Mouse (Mus musculus) embryonic facial prominence, embryonic 12.5 days (tissue): ENCODE measurements around the gene Enkur. TPM values are rescaled to one million over a fixed set of nuclear protein-coding genes. Genes with fewer than 3 reads are reported as not detected.

ENCODE experiments used
- ATAC-seq: fragments of 200-750 bp; cut with Nextera tagmentation; 2 replicates; pipeline ENCODE4 v1.8.0; 2017; ENCODE audit not compliant: insufficient number of reproducible peaks, insufficient read depth, low FRiP score, low TSS enrichment
- H3K27ac ChIP-seq: fragments of 300-500 bp; sonication (generic); 2 replicates; pipeline ENCODE4 v1.5.1; 2016; ENCODE audit warnings: mild to moderate bottlenecking
- H3K27me3 ChIP-seq: fragments of 300-500 bp; sonication (generic); 2 replicates; pipeline ENCODE4 v1.6.1; 2016; ENCODE audit warnings: mild to moderate bottlenecking, moderate library complexity
- H3K36me3 ChIP-seq: fragments of 300-500 bp; sonication (generic); 2 replicates; pipeline ENCODE4 v1.6.1; 2016; ENCODE audit warnings: mild to moderate bottlenecking
- H3K4me1 ChIP-seq: fragments of 300-500 bp; sonication (generic); 2 replicates; pipeline ENCODE4 v1.6.1; 2016
- H3K4me2 ChIP-seq: fragments of 300-500 bp; sonication (generic); replicated peaks from 2 replicates; pipeline ENCODE4 v1.6.1; 2016; ENCODE audit warnings: mild to moderate bottlenecking, moderate library complexity
- H3K4me3 ChIP-seq: fragments of 300-500 bp; sonication (generic); 2 replicates; pipeline ENCODE4 v1.5.1; 2016; ENCODE audit warnings: mild to moderate bottlenecking
- H3K9ac ChIP-seq: fragments of 300-500 bp; sonication (generic); 2 replicates; pipeline ENCODE4 v1.6.1; 2016; ENCODE audit warnings: mild to moderate bottlenecking, moderate library complexity
- H3K9me3 ChIP-seq: fragments of 300-500 bp; sonication (generic); 2 replicates; pipeline ENCODE4 v1.6.1; 2016; ENCODE audit warnings: mild to moderate bottlenecking, moderate library complexity
- WGBS: fragments of 180-500 bp; shearing (Covaris S2); methylation state at CpG from one replicate; pipeline ENCODE4 v1.1.7; 2016; 5-methylcytosine and 5-hydroxymethylcytosine counted together
- polyA plus RNA-seq: library from polyadenylated mRNA; unstranded; fragments of >200 nt; fragmentation: Nextera tagmentation; extraction: Ambion mirVana; gene quantifications from 2 replicates; pipeline ENCODE4 v1.2.1, GENCODE M21; 2016

Gene Enkur
- polyA plus RNA-seq, 1 experiment from 2014 or later, result 0.54 TPM

DNA sequence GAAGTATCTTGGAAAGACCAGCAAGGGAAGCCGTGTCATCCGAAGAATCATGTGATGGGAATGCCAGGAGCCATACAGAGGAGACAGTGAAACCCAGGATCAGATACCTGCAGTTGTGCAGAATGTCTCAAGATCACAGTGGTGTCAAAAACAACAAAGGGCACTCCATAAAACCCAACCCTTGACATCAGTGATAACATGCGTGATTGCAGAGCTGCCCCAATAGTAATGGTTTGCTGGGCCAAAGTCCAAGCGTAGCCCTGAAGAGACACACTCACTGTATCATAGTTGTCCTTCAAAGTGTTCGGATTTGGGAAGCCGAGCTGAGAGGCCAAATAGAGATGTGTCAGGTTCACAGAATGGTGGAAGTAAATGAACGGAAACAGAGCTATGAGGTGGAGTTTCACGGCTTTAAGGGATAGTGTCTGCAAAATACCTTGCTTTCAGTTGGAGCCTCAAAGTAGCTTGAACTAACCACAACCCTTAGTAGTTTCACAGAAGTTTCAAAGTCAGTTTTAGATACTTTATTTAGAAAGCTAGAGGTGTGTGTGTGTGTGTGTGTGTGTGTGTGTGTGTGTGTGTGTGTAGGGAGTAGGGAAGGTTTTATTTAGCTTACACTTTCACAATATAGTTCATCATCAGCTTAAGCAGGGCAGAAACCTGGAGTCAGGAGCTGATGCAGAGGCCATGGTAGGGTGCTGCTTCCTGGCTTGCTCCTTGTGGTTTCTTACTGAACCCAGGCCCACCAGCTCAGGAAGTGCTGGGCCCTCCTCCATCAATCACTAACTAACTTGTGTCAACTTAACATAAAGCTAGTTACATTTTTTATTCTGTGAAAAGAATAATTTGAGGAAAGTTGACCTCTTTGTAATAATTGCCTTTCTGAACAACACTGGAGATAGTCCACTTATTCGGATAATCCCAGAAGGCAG, 17.6 kb upstream of the Enkur start:
- no peak for ATAC-seq
- WGBS, result 93% methylated on average over 9 of the region's 9 CpGs
- Histone ChIP-seq H3K36me3 (no peaks in the 10 kb centered on the region), H3K9ac (no peak overlapping the region), H3K4me2 (no peak overlapping the region), H3K4me3 (no peak overlapping the region), H3K4me1 (no peaks in the 10 kb centered on the region), H3K27ac (no peak overlapping the region), H3K27me3 (no peaks in the 10 kb centered on the region), H3K9me3 (no peaks in the 10 kb centered on the region)

DNA sequence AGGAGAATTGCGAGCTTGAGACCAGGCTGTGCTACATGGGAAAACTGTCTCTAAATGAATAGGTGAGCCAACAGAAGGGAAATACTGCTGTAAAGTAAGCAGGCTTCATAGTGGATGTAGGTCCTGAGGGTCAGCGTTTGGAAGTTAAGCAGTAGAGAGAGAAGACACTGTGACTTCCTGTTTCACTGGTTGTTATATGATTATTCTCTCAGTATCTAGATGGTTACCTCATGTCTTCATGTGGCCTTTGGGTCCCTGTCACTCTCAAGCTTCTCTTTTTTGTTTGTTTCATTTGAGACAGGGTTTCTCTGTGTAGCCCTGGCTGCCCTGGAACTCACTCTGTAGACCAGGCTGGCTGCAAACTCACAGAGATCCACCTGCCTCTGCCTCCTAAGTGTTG, 10.1 kb upstream of the Enkur start:
- no peak overlapping the region for H3K4me2 ChIP-seq
- 82% methylated on average over 2 of the region's 2 CpGs for WGBS
- H3K4me1 ChIP-seq, result no peaks in the 10 kb centered on the region
- no peak overlapping the region for H3K27ac ChIP-seq
- no peak overlapping the region for H3K9ac ChIP-seq
- no peak overlapping the region for H3K4me3 ChIP-seq
- ATAC-seq, result no peak
- H3K9me3 ChIP-seq, result no peaks in the 10 kb centered on the region
- no peaks in the 10 kb centered on the region for H3K27me3 ChIP-seq
- no peaks in the 10 kb centered on the region for H3K36me3 ChIP-seq

DNA sequence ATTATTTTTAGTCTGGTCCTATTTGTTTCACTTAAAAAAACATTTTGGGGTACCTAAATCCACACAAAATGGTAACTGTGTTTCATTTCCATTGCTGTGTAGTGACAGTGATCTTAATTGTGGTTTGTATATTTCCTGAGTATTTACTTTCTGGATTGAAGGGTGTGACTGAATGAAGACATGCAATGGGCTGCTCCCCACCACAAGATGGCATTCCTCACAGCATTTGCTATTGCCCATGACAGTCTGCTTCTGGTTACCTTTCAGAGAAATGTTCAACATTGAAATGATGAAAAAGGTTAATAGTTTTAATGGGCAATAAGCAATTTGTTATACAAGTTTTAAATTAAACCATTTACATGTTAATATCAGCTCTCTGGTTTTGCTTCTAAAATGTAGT, 9.2 kb upstream of the Enkur start:
- Histone ChIP-seq H3K36me3 (no peaks in the 10 kb centered on the region), H3K4me2 (no peak overlapping the region)

DNA sequence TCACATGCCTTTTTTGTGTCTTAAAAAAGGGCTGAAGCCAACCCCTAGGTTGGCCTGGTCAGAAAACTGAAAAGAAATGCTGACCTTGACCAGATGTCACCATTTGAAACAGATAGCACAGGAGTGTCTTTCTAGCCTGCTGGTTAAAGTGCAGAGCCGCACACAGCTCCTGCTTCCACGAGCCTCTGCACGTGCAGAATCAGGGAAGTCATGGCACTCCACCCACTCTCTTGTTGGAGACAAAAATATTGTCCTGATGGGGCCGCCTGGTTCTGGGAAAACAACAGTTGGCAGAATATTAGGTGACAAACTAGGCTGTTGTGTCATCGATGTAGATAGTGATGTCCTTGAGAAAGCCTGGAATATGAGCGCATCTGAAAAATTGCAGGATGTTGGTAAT, 6.2 kb upstream of the Enkur start:
- H3K36me3 ChIP-seq, result no peaks in the 10 kb centered on the region
- H3K27me3 ChIP-seq, result no peaks in the 10 kb centered on the region
- 81% methylated on average over 6 of the region's 6 CpGs for WGBS
- no peaks in the 10 kb centered on the region for H3K9me3 ChIP-seq
- ATAC-seq, result no peak
- H3K27ac ChIP-seq, result no peak overlapping the region
- no peak overlapping the region for H3K4me2 ChIP-seq
- H3K9ac ChIP-seq, result no peak overlapping the region
- H3K4me3 ChIP-seq, result no peak overlapping the region
- no peaks in the 10 kb centered on the region for H3K4me1 ChIP-seq

More for the DNA sequence above, 9.2 kb upstream of the Enkur start:
- H3K9me3 ChIP-seq, result no peaks in the 10 kb centered on the region
- no peak overlapping the region for H3K4me3 ChIP-seq
- no peak overlapping the region for H3K9ac ChIP-seq
- H3K27me3 ChIP-seq, result no peaks in the 10 kb centered on the region
- H3K27ac ChIP-seq, result no peak overlapping the region
- H3K4me1 ChIP-seq, result no peaks in the 10 kb centered on the region
- no peak for ATAC-seq

DNA sequence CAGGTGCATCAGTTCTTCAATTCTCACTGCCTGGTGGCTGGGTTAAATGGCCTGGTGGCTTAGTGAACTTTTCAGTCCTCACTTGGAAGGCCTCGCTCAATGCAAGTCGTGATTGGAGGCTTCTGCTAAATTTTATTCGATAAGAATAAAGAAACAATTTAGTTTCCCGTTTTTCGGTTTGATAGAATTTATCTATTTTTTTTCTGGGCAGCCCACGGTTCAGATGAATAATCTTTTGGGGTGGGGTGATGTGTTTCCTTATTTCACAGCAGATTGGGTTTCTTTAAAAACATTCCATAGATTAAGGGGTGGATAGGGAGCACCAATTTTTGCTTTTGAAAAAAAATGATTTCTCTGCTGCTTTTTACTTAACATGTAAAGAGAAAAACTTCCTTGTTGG, 1.1 kb upstream of the Enkur start:
- Histone ChIP-seq H3K4me3 (peak overlapping the region; percentile 60), H3K27me3 (no peaks in the 10 kb centered on the region), H3K27ac (no peak overlapping the region), H3K4me2 (peak overlapping the region; percentile 62), H3K9me3 (no peaks in the 10 kb centered on the region), H3K9ac (peak overlapping the region; percentile 56), H3K4me1 (no peaks in the 10 kb centered on the region), H3K36me3 (no peaks in the 10 kb centered on the region)
- 47% methylated on average over 6 of the region's 6 CpGs for WGBS
- no peak for ATAC-seq

DNA sequence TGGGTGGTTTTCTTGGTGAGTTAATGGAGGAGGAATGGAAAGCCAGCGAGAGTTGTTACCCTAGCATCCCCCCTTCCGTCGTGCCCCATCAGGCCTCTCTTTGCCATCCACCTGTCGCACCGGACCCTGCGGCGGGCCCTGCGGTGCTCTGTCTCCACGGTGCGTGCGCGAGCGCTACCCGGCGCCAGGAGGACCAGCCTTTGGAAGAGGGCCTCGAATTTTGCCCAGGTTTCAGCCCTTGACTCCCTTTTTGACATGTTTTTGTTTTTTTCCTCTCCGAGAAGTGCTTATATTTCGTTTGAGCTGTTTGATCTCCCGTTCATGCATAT, 630 bp upstream of the Enkur start:
- H3K4me2 ChIP-seq, result peak overlapping the region; percentile 62
- peak overlapping the region; percentile 56 for H3K9ac ChIP-seq
- H3K9me3 ChIP-seq, result no peaks in the 10 kb centered on the region
- H3K27me3 ChIP-seq, result no peaks in the 10 kb centered on the region
- H3K27ac ChIP-seq, result no peak overlapping the region
- H3K4me3 ChIP-seq, result peak overlapping the region; percentile 60
- no peaks in the 10 kb centered on the region for H3K36me3 ChIP-seq
- H3K4me1 ChIP-seq, result no peaks in the 10 kb centered on the region
- ATAC-seq, result peak; percentile 84
- WGBS, result under 1% methylated on average over 19 of the region's 19 CpGs

DNA sequence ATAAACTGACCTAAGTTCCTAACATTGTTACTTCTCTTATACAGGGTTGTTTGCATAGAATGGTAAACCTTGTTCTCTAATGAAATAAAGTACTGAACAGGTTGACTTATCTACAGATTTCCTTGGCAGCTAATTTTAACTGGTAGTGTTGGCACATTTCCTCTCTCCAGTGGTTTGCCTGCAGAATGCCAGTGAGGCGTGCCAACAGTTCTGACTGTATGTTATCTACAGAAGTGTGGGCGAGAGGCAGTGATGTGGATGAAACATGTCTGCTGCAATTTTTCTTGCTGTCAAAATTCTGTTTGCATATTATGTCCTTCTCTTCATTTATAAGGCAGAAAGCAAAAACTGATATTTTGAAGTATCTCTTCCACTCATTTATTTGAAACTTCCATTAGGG, 2.4 kb downstream of the Enkur start:
- Histone ChIP-seq H3K4me3 (no peak overlapping the region), H3K27me3 (no peaks in the 10 kb centered on the region), H3K27ac (no peak overlapping the region), H3K36me3 (no peaks in the 10 kb centered on the region), H3K9me3 (no peaks in the 10 kb centered on the region), H3K4me1 (no peaks in the 10 kb centered on the region), H3K4me2 (no peak overlapping the region), H3K9ac (no peak overlapping the region)
- ATAC-seq, result no peak
- 83% methylated on average over 2 of the region's 2 CpGs for WGBS

DNA sequence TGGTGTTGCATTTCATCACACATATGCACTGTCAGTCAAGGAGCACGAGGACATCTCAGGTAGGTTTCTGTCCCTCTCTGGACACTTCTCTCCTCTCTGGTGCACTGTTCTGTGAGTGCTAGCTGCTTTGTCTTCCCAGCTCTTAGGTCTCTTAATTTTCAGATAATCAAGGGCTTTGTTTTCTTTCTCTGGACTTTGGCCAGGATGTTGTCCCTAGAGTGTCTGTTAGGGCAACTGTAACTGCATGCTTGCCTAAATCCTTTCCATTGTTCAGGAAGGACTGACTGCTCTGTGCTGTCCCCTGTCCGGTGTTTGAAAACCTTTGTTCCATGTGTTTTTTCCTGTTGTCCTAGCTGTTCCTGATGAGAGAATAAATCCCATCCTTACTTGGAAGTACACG, 6.1 kb downstream of the Enkur start:
- ATAC-seq, result no peak
- WGBS, result 41% methylated on average over 3 of the region's 3 CpGs

DNA sequence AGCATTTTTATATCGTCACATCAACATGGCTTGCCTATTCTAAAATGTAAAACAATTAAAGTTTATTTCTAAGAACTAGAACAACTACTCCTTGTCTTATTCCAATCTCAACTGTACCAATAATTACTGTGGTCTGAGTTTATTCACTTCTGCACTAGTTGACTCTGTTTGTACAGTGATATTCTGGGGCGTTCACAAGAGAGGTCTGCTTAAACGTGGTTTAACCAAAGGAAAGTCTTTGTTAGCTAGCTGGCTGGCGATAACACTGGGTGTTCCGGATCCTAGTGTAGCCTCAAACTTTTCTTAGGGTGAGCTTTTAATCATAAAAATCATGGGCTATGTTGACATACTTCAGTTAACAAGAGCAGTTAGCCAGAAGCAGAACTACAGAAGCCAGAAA, 9.9 kb downstream of the Enkur start:
- Histone ChIP-seq H3K4me2 (no peak overlapping the region), H3K9me3 (no peaks in the 10 kb centered on the region), H3K27ac (no peak overlapping the region), H3K4me3 (no peak overlapping the region), H3K9ac (no peak overlapping the region), H3K27me3 (no peaks in the 10 kb centered on the region), H3K4me1 (no peaks in the 10 kb centered on the region), H3K36me3 (no peaks in the 10 kb centered on the region)
- 87% methylated on average over 5 of the region's 5 CpGs for WGBS
- no peak for ATAC-seq

More for the DNA sequence above, 6.1 kb downstream of the Enkur start:
- no peaks in the 10 kb centered on the region for H3K27me3 ChIP-seq
- H3K4me1 ChIP-seq, result no peaks in the 10 kb centered on the region
- no peaks in the 10 kb centered on the region for H3K36me3 ChIP-seq
- H3K4me3 ChIP-seq, result no peak overlapping the region
- no peak overlapping the region for H3K4me2 ChIP-seq
- H3K9ac ChIP-seq, result no peak overlapping the region
- no peaks in the 10 kb centered on the region for H3K9me3 ChIP-seq
- H3K27ac ChIP-seq, result no peak overlapping the region

DNA sequence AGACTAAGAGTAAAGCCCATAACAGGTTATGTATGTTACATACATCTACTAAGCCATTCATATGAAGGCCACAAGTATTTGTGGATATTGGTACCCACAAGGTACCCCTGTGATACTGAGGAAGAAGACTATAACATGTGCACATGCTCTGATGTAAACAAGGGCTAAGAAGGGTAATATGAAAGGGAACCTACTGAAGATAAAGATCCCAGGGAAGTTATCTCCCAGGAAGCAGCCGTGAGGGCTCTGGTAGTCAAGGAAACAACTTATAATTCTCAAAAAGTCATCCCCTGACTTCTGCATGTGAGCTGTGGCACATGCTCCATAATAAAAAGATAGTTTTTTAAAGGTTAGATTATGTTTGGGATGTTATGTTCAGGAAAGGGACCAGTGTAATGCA, 13.9 kb downstream of the Enkur start:
- Histone ChIP-seq H3K4me2 (no peak overlapping the region), H3K4me1 (no peaks in the 10 kb centered on the region), H3K27me3 (no peaks in the 10 kb centered on the region), H3K27ac (no peak overlapping the region), H3K4me3 (no peak overlapping the region), H3K9me3 (no peaks in the 10 kb centered on the region), H3K9ac (no peak overlapping the region), H3K36me3 (no peaks in the 10 kb centered on the region)
- ATAC-seq, result no peak
- 74% methylated on average over 1 of the region's 1 CpGs for WGBS

DNA sequence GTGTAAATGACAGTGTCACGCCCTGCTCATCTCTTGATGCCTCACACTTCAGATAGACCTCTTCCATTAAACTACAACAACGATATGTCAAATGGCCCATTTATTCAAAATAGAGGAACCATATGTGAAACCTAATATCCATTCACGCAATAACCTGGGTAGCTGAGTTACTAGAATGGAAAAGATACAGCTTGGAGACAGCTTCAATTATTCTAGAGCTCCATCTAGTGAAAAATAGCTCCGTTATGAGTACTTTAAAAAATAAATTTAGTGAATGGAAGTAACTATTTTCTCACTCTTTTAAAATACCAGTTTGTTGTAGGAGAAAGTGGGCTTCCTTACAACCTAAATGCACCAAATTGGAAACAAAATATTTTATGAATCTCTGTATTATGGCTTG, 16.6 kb downstream of the Enkur start:
- Histone ChIP-seq H3K9ac (no peak overlapping the region), H3K4me1 (no peaks in the 10 kb centered on the region), H3K27ac (no peak overlapping the region), H3K9me3 (no peaks in the 10 kb centered on the region), H3K36me3 (no peaks in the 10 kb centered on the region), H3K4me3 (no peak overlapping the region), H3K27me3 (no peaks in the 10 kb centered on the region), H3K4me2 (no peak overlapping the region)
- 65% methylated on average over 4 of the region's 4 CpGs for WGBS
- no peak for ATAC-seq

DNA sequence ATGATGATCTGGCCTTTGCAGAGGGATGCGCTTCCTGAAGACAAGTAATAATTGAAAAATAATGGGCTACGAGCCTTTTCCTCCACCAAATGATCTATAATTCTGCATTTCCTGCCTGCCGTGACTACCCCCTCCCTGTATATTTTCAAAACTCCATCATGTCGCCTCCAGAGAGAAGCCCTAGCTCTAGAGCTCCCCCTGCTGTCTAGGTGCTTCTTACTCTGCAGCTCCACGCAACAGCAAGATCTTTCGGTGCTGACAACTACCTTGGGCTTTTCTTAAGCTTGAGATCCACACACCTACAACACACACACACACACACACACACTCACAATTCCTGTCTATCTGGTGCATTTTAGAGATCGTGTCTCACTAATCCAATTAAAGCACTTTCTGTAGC, 17.6 kb downstream of the Enkur start:
- no peak overlapping the region for H3K27ac ChIP-seq
- H3K27me3 ChIP-seq, result no peaks in the 10 kb centered on the region
- H3K4me2 ChIP-seq, result no peak overlapping the region
- H3K9ac ChIP-seq, result no peak overlapping the region
- 51% methylated on average over 7 of the region's 7 CpGs for WGBS
- no peak for ATAC-seq
- H3K9me3 ChIP-seq, result no peaks in the 10 kb centered on the region
- no peaks in the 10 kb centered on the region for H3K4me1 ChIP-seq
- H3K4me3 ChIP-seq, result no peak overlapping the region
- H3K36me3 ChIP-seq, result no peaks in the 10 kb centered on the region
